Mouse (Mus musculus) spleen, embryonic (tissue): Measurements from ENCODE around the gene Frmd6.

ENCODE experiments used
- CTCF ChIA-PET: fragments of 350-600 bp; sonication (Branson Sonifier 250); formaldehyde crosslinking; loops from one replicate; lab custom pipeline; 2022; lab: Charles Lee

The Frmd6 gene

GRCm38 (mm10) chr12:70824729-70825650 lies at the start of gene Frmd6:
Frmd6 (plus strand) TSS chr12:70825514.
- CTCF ChIA-PET = no interaction called here

GRCm38 (mm10) chr12:70775609-70776008 lies 49.7 kb upstream of the Frmd6 start:
- CTCF ChIA-PET = no interaction called here

- CTCF ChIA-PET = no interaction called here
Observed at GRCm38 (mm10) chr12:70776683-70777082, 48.6 kb upstream of the Frmd6 start.

DNA sequence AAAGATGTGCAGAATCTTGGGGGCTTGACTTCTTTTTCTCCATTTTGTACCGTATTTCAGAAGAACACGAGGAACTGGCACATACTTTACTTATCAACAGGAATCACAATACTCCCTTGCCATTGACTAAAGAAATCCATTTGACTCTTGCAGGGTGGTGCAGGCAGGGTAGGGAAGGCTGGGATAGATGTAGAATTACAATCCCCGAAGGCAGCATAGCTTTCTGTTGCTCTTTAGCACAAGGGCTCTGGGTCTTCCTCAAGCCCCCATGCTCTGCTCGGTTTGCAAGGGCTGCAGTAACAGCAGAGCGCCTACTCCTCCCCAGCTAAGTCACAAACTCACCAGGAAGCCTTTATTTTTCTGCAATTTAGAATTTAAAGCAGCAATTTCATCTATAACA lies 47.8 kb upstream of the Frmd6 start:
- CTCF ChIA-PET = no interaction called here

- CTCF ChIA-PET = no interaction called here
Observed at GRCm38 (mm10) chr12:70777866-70778265, 47.4 kb upstream of the Frmd6 start.

- CTCF ChIA-PET = no interaction called here
Observed at GRCm38 (mm10) chr12:70778271-70778670, 47.0 kb upstream of the Frmd6 start.

DNA sequence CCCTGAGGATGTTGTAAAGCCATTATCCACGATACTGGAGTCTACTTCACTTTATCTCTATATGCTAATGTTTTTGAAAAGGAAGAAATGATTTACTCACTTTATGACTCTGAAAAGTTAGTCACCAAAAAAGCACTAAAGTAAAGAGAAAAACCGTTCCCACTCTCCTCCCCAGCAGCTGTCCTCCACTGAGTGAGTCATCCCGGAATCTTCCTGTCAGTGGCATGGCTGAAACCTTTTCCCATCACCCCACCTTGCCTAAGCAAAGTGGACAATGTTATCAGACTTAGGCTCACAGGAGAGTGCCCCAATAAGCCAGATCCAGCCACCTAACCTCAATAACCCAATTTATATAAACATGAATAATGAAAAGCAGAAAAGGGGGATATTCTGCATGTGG lies 46.6 kb upstream of the Frmd6 start:
- CTCF ChIA-PET = no interaction called here

- CTCF ChIA-PET = no interaction called here
Observed at GRCm38 (mm10) chr12:70783049-70783448, 42.3 kb upstream of the Frmd6 start.

- CTCF ChIA-PET = no interaction called here
Observed at GRCm38 (mm10) chr12:70783475-70784239, 41.7 kb upstream of the Frmd6 start.

DNA sequence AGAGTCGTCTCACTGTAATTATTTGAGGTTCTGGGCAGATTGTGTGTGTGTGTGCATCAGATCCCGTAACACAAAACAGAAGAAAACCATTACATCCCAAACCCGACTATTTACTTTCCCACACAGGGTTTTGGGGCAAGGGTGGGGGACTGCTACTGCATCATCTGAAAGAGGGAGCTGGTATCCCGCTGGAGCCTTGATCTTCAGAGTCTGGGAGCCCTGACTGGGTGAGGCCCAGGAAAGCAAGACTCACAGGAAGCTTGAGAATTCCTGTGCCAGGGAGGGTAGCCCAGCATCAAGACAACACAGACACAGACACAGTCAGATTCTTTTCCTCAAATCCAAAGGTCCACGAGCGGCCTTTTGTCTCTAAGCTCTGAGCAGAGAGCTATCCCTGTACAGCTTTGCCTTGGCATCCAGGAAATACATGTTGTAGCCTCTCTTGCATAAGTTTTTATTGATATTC lies 41.0 kb upstream of the Frmd6 start:
- CTCF ChIA-PET = no interaction called here

DNA sequence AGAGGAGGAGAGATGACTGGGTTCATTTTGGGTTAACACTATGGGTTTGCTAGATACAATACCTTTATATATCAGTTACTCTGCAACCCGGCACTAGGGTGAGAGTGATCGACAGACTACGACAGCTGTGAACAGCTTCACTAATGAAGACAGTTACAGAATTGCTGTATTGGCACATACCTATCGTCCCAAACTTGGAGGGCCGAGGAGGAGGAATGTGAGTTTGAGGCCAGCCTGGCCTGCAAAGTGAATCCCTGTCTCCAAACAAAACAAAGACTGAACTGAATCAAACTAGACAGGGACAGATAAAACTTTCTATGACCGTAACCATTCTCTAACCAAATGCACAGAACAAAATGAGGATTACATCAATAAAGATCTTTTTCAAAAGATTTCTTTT lies 36.0 kb upstream of the Frmd6 start:
- CTCF ChIA-PET = no interaction called here

DNA sequence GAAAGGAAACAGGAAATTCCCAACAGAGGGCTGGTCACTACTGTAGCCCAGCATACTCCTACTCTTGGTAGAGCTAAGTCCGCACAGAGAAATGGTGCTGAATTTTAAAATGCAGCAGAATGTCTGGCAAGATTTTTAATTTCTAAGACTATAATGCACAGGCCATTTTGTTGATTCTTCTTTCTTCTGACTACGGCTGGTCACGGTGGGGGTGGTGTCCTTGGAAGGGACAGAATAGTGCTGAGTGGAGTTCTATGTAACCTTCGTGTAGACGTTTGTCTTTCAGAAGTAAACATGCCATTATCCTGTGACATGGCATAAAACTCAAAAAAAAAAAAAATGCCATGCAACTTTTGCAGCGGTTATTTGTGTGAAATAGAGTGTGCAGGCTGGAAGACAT lies 32.0 kb upstream of the Frmd6 start:
- CTCF ChIA-PET = no interaction called here

DNA sequence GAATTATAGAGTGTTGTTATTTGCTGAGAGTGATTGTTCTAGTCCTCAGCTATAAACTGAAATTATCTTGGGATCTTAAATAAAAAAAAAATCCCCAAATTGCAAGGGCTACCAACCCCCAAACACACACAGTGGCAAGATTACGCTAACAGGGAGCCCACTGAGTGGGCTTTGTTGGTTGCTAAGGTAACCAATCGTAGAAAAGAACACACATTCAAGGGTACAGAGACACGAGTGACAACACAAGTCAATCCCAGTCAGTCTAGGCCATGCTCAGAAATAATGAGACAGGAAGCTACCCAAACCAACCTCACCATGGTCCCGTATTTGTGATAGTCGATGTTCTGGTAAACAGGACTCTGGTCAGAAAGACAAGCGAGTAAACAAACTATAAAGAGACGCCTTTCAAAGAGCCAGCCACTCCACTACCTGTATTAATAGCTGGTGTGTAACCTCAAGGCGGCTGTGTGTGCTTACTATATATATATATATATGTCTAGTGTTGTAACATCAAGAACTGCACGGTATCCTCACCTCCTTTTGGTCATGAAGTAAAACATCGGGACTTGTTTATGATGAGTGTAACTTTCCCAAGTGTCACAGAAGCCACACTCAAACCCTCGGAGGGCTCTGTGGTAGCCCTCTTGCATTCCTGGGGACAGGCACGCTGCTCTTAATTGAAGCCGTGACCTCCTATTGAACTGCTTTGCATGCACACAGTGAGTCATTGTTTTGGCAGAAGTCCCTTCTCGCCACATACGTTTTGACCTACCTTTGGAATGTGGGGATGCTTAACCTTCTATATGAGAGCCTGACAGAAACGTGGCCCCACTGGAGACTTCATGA lies 30.5 kb upstream of the Frmd6 start:
- CTCF ChIA-PET = no interaction called here

GRCm38 (mm10) chr12:70795389-70795711 lies 30.0 kb upstream of the Frmd6 start:
- CTCF ChIA-PET = interaction anchor here (0.5 kb wide), 1 partner anchor 489 kb away, joined by 9 read pairs; no protein-coding TSS in a partner anchor

GRCm38 (mm10) chr12:70798496-70798895 lies 26.8 kb upstream of the Frmd6 start:
- CTCF ChIA-PET = no interaction called here

DNA sequence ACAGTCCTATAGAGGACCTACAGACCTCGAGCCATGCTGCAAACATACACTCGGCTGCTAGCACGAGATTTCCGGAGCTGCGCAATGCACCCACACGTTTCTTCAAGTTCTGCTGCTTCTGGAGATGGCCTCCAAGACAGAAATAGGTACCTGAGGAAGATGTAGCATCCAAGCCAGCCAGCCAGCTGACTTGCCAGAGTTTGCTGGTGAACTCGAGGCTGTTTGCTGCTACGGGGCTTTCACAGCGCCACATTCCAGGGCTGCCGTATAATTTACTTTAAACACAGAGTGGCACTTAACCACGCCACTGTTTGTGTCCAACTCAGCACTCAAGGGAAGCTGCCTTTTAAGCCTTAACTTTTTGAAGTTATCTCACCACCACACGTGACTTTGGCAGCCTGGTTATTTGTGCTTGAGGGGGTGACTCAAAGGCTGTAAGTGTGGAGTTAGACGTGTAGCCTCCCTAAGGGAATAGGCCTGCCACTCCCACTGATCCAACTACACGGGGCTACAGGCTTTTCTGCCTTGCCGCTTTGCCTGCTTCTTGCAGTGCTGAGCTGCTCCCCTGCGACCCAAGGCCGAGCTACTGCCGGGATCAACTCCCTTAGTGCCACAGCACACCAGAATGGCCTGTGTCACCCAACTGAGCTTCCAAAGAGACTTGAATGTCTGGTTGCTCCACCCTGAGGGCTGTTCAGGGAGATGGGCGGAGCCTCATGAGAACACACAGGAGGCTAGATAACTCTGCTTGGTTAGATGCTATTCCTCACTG lies 25.9 kb upstream of the Frmd6 start:
- CTCF ChIA-PET = no interaction called here

GRCm38 (mm10) chr12:70800086-70800485 lies 25.2 kb upstream of the Frmd6 start:
- CTCF ChIA-PET = no interaction called here

DNA sequence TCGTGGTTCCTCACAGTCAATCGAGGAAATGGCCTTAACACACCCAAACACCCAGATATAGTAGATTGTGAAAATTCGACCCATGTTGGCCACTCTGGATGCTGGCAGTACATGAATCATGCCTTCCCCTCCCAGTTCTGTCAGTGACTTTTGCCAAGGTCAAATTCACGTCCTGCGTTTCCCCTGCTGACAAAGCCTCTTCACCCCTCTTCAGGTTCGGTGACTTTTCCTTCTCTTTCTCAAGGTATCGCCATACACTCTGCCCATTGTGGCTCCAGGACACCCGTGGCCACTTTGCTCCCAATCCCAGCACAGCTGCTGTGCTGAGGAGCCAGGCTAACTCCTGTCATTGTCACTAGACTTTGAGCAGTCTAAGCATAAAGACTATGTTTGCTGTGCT lies 24.0 kb upstream of the Frmd6 start:
- CTCF ChIA-PET = no interaction called here

GRCm38 (mm10) chr12:70803494-70803893 lies 21.8 kb upstream of the Frmd6 start:
- CTCF ChIA-PET = no interaction called here

- CTCF ChIA-PET = no interaction called here
Observed at GRCm38 (mm10) chr12:70804989-70805388, 20.3 kb upstream of the Frmd6 start.

- CTCF ChIA-PET = no interaction called here
Observed at GRCm38 (mm10) chr12:70807543-70807942, 17.8 kb upstream of the Frmd6 start.
